Mouse (Mus musculus): ENCODE results near the gene Pygo1.

Gene Pygo1

GRCm38 (mm10) chr9:72996167-72996566 is 70.7 kb downstream of the Pygo1 start:
- DNase-seq (ENCODE audit: low spot score) = no peak

GRCm38 (mm10) chr9:72996806-72997205 is 71.4 kb downstream of the Pygo1 start:
- DNase-seq (ENCODE audit: low spot score) = no peak

- DNase-seq (ENCODE audit: low spot score) = no peak
Observed at GRCm38 (mm10) chr9:73000487-73000886, 75.0 kb downstream of the Pygo1 start.

GRCm38 (mm10) chr9:73001314-73002011 is 76.0 kb downstream of the Pygo1 start:
- no peak for DNase-seq (ENCODE audit: low spot score)
